ENCODE assay signal across 22 mouse cellular contexts in genomic region chr5:52438946-52439345, GRCm38 (mm10). TPM values are rescaled to one million over a fixed set of nuclear protein-coding genes. Genes with fewer than 3 reads are reported as not detected.
A peak's percentile ranks its signal among the peaks of the same experiment; 100 is the strongest.
DNase-seq lines count a peak whose midpoint lies in the region; ATAC-seq lines count a peak whose summit lies in the region.
"Had no signal": no experiment of that assay in that cellular context is flagged by ENCODE, and none has a peak within 500 bp of the region (broad histone marks: within the 10 kb centered on the region; RNA-seq: fewer than 3 reads in every experiment).

No protein-coding gene starts in this region.

- H3K27ac ChIP-seq in neural tube, embryonic 13.5 days (replicated peaks): no peak overlapping the region
- H3K27ac ChIP-seq: embryonic facial prominence, embryonic 12.5 days; forebrain, embryonic 15.5 days; heart, embryonic 13.5 days; hindbrain, embryonic 12.5 days had no signal

- H3K4me1 ChIP-seq in neural tube, embryonic 13.5 days (replicated peaks): peaks cover 5% of the 10 kb centered on the region; the same call in 1 of the 2 replicates
- H3K4me1 ChIP-seq: embryonic facial prominence, embryonic 12.5 days; heart, embryonic 13.5 days; hindbrain, embryonic 12.5 days had no signal

- H3K4me2 ChIP-seq in neural tube, embryonic 13.5 days: no peak overlapping the region
- H3K4me2 ChIP-seq: embryonic facial prominence, embryonic 12.5 days; forebrain, embryonic 15.5 days; heart, embryonic 13.5 days; hindbrain, embryonic 12.5 days had no signal

- H3K9me3 ChIP-seq in neural tube, embryonic 13.5 days: no peaks in the 10 kb centered on the region; the same call in 1 of the 2 replicates
- H3K9me3 ChIP-seq: embryonic facial prominence, embryonic 12.5 days; G1E; hindbrain, embryonic 12.5 days had no signal

- no peak overlapping the region for H3K9ac ChIP-seq in neural tube, embryonic 13.5 days
- H3K9ac ChIP-seq: embryonic facial prominence, embryonic 12.5 days; forebrain, embryonic 15.5 days; heart, embryonic 13.5 days; hindbrain, embryonic 12.5 days had no signal

- DNase-seq in cerebellum, postnatal 10 days: peak; percentile 54 to 61
- DNase-seq in cerebellum, adult 18-20 months: no peak
- DNase-seq in kidney, postnatal 10 days: peak; percentile 13
- no peak for DNase-seq in kidney, adult 9 months
- no peak for DNase-seq in neural tube, embryonic 10.5 days (ENCODE audit: extremely low spot score, low spot score)
- peak; percentile 45 for DNase-seq in testis, postnatal 10 days (ENCODE audit: low spot score)
- DNase-seq: adrenal gland, adult 8-10 months; adrenal gland, postnatal 36 days; B cell, adult 2 months; cerebellum, adult 11 months; cerebellum, adult 9-11 months; gastrocnemius, postnatal 36 days; heart, adult 11 months; heart, postnatal 36 days had no signal

- H3K36me3 ChIP-seq in neural tube, embryonic 13.5 days: no peaks in the 10 kb centered on the region
- H3K36me3 ChIP-seq: embryonic facial prominence, embryonic 12.5 days; forebrain, embryonic 15.5 days; G1E; heart, embryonic 13.5 days; hindbrain, embryonic 12.5 days had no signal

- WGBS in neural tube, embryonic 13.5 days: 84% methylated on average over 7 of the region's 7 CpGs

- no peaks in the 10 kb centered on the region for H3K27me3 ChIP-seq in neural tube, embryonic 13.5 days
- H3K27me3 ChIP-seq: embryonic facial prominence, embryonic 12.5 days; forebrain, embryonic 15.5 days; heart, embryonic 13.5 days; hindbrain, embryonic 12.5 days had no signal

- peak; percentile 15; the same call in 1 of the 2 replicates for ATAC-seq in neural tube, embryonic 13.5 days (ENCODE audit: low read depth)
- ATAC-seq: CD4-positive, CD25-positive, alpha-beta regulatory T cell, adult 4 months; forebrain, embryonic 15.5 days; hindbrain, embryonic 16.5 days had no signal

- H3K4me3 ChIP-seq in neural tube, embryonic 13.5 days: no peak overlapping the region
- H3K4me3 ChIP-seq: embryonic facial prominence, embryonic 12.5 days; forebrain, embryonic 15.5 days; heart, embryonic 13.5 days; hindbrain, embryonic 12.5 days had no signal

RNA-seq across cellular contexts. Expression of gene Ccdc149, which starts 32.4 kb away (rescaled TPM):
- polyA plus RNA-seq in neural tube, embryonic 13.5 days (2015; fragmentation: Nextera tagmentation; extraction: Ambion mirVana): 7.5 and 7.8 TPM in 2 replicates
- polyA plus RNA-seq: CD4-positive, CD25-positive, alpha-beta regulatory T cell, adult 4 months; G1E had no signal

Comparison
In these comparisons a context has a peak if more than half of its experiments do, and no peak if none do; other contexts are left out.
1. DNase-seq: peak in cerebellum, postnatal 10 days (2 of 2), kidney, postnatal 10 days (single experiment) and testis, postnatal 10 days (single experiment); none in cerebellum, adult 18-20 months (0 of 2), kidney, adult 9 months (single experiment) and neural tube, embryonic 10.5 days (single experiment).